Mouse (Mus musculus) CH12.LX (cell line): ENCODE data around the gene Syne1.

Experiments
- CTCF ChIP-seq, 2 experiments: IDR thresholded peaks in 1 of 2; conservative IDR thresholded peaks in 1 of 2; 2 replicates each; pipeline ENCODE4 v1.5.1; 2011 to 2012; ENCODE audit warnings: low read depth in 2 of 2, low read length in 2 of 2, improper control_type of control experiment in 1 of 2, inconsistent platforms in 1 of 2, mild to moderate bottlenecking in 1 of 2, moderate library complexity in 1 of 2
- GABPA ChIP-seq: IDR thresholded peaks from 2 replicates; pipeline ENCODE4 v1.6.1; 2012; ENCODE audit warnings: low read depth, low read length, improper control_type of control experiment, inconsistent platforms; ENCODE audit not compliant: insufficient replicate concordance
- RCOR1 ChIP-seq: conservative IDR thresholded peaks from 2 replicates; pipeline ENCODE4 v1.6.1; 2012; ENCODE audit warnings: low read depth, mild to moderate bottlenecking, inconsistent platforms, low read length, improper control_type of control experiment
- TCF12 ChIP-seq: IDR thresholded peaks from 2 replicates; pipeline ENCODE4 v1.6.1; 2014; ENCODE audit warnings: low read depth, mild to moderate bottlenecking, inconsistent platforms, low read length, improper control_type of control experiment
- USF1 ChIP-seq: IDR thresholded peaks from 2 replicates; pipeline ENCODE4 v1.6.1; 2014; ENCODE audit warnings: low read depth, mild to moderate bottlenecking, inconsistent platforms, low read length, improper control_type of control experiment

DNA sequence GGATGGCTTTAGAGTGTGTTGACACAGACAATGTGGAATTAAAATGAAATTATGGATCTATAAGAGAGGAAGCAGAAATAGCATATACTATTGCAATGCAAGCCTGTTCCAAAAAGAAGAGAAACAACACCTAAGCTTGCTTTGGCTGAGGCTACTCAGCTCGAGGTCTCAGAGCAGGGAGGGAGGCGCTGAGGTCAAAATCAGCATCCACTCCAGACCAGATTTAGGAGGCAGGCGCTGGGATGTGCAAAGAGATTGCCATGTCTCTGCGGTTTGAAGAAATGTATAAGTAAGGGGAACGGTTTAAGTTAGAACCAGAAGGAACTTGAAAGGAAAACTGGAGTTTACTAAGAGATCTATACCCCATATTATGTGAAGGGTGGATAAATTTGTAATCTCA lies 43.2 kb upstream of the Syne1 start:
- no peak for TF ChIP-seq USF1
- TF ChIP-seq GABPA, result no peak
- no peak for TF ChIP-seq CTCF (conservative IDR thresholded peaks at IDR 0.05 in 1 of 2, IDR thresholded peaks at IDR 0.05 in 1 of 2; ENCODE audit: low read depth in 2 of 2, low read length in 2 of 2)
- no peak for TF ChIP-seq RCOR1
- no peak for TF ChIP-seq TCF12
